Mouse (Mus musculus) intestine, embryonic 15.5 days (tissue): ENCODE results near the gene Dagla. TPM values are rescaled to one million over a fixed set of nuclear protein-coding genes. Genes with fewer than 3 reads are reported as not detected.

Experiments used
- ATAC-seq: fragments of 200-750 bp; cut with Nextera tagmentation; 2 replicates; pipeline ENCODE4 v1.8.0; 2017; ENCODE audit warnings: moderate TSS enrichment, moderate library complexity
- H3K27ac ChIP-seq: fragments of 300-500 bp; sonication (generic); 2 replicates; pipeline ENCODE4 v1.5.1; 2015; ENCODE audit warnings: mild to moderate bottlenecking, inconsistent platforms
- H3K27me3 ChIP-seq: fragments of 300-500 bp; sonication (generic); replicated peaks from 2 replicates; pipeline ENCODE4 v1.6.1; 2015; ENCODE audit warnings: inconsistent platforms
- H3K36me3 ChIP-seq: fragments of 300-500 bp; sonication (generic); 2 replicates; pipeline ENCODE4 v1.6.1; 2015; ENCODE audit warnings: inconsistent platforms
- H3K4me1 ChIP-seq: fragments of 300-500 bp; sonication (generic); replicated peaks from 2 replicates; pipeline ENCODE4 v1.6.1; 2015; ENCODE audit warnings: inconsistent platforms
- H3K4me2 ChIP-seq: fragments of 300-500 bp; sonication (generic); replicated peaks from 2 replicates; pipeline ENCODE4 v1.6.1; 2015; ENCODE audit warnings: mild to moderate bottlenecking, inconsistent platforms
- H3K4me3 ChIP-seq: fragments of 300-500 bp; sonication (generic); replicated peaks from 2 replicates; pipeline ENCODE4 v1.5.1; 2015; ENCODE audit warnings: inconsistent platforms
- H3K9ac ChIP-seq: fragments of 300-500 bp; sonication (generic); 2 replicates; pipeline ENCODE4 v1.6.1; 2015; ENCODE audit warnings: inconsistent platforms
- H3K9me3 ChIP-seq: fragments of 300-500 bp; sonication (generic); 2 replicates; pipeline ENCODE4 v1.6.1; 2016; ENCODE audit warnings: inconsistent platforms
- WGBS: fragments of 180-500 bp; shearing (Covaris S2); methylation state at CpG from one replicate; pipeline ENCODE4 v1.1.7; 2015; 5-methylcytosine and 5-hydroxymethylcytosine counted together
- polyA plus RNA-seq: library from polyadenylated mRNA; unstranded; fragments of >200 nt; fragmentation: Nextera tagmentation; extraction: Ambion mirVana; gene quantifications from 2 replicates; pipeline ENCODE4 v1.2.1, GENCODE M21; 2015

The Dagla gene
- polyA plus RNA-seq, 1 experiment from 2014 or later, result 3.5 TPM

- ATAC-seq, result no peak
- 67% methylated on average over 12 of the region's 12 CpGs for WGBS
- no peaks in the 10 kb centered on the region for H3K9me3 ChIP-seq
- H3K4me1 ChIP-seq, result peaks cover 28% of the 10 kb centered on the region
- H3K9ac ChIP-seq, result no peak overlapping the region
- H3K4me3 ChIP-seq, result no peak overlapping the region
- H3K27me3 ChIP-seq, result no peaks in the 10 kb centered on the region
- H3K36me3 ChIP-seq, result no peaks in the 10 kb centered on the region
- H3K27ac ChIP-seq, result no peak overlapping the region
- peak overlapping the region; percentile 94; the same call in 1 of the 2 replicates for H3K4me2 ChIP-seq
Observed at GRCm38 (mm10) chr19:10305640-10306039, 963 bp upstream of the Dagla start.

- Histone ChIP-seq H3K4me2 (peak overlapping the region; percentile 94), H3K36me3 (no peaks in the 10 kb centered on the region), H3K4me1 (peaks cover 28% of the 10 kb centered on the region), H3K9me3 (no peaks in the 10 kb centered on the region), H3K27me3 (no peaks in the 10 kb centered on the region), H3K27ac (no peak overlapping the region), H3K9ac (peak overlapping the region; percentile 75), H3K4me3 (peak overlapping the region; percentile 74)
- WGBS, result 7% methylated on average over 37 of the region's 37 CpGs
- peak; percentile 46; the same call in 1 of the 2 replicates for ATAC-seq
Observed at GRCm38 (mm10) chr19:10304395-10304794, 282 bp downstream of the Dagla start.

- peaks cover 32% of the 10 kb centered on the region for H3K4me1 ChIP-seq
- WGBS, result 86% methylated on average over 3 of the region's 3 CpGs
Observed at GRCm38 (mm10) chr19:10302852-10303251, 1.8 kb downstream of the Dagla start.

GRCm38 (mm10) chr19:10301866-10302356 is 2.8 kb downstream of the Dagla start:
- Histone ChIP-seq H3K4me3 (no peak overlapping the region), H3K4me2 (no peak overlapping the region), H3K27ac (no peak overlapping the region), H3K36me3 (no peaks in the 10 kb centered on the region), H3K27me3 (no peaks in the 10 kb centered on the region), H3K9me3 (no peaks in the 10 kb centered on the region), H3K9ac (no peak overlapping the region), H3K4me1 (peaks cover 37% of the 10 kb centered on the region)
- no peak for ATAC-seq
- whole genome bisulfite sequencing, result 74% methylated on average over 4 of the region's 4 CpGs

More at GRCm38 (mm10) chr19:10302852-10303251, 1.8 kb downstream of the Dagla start:
- Histone ChIP-seq H3K9ac (no peak overlapping the region), H3K4me2 (no peak overlapping the region), H3K27me3 (no peaks in the 10 kb centered on the region), H3K27ac (no peak overlapping the region), H3K9me3 (no peaks in the 10 kb centered on the region), H3K36me3 (no peaks in the 10 kb centered on the region), H3K4me3 (no peak overlapping the region)
- no peak for ATAC-seq

DNA sequence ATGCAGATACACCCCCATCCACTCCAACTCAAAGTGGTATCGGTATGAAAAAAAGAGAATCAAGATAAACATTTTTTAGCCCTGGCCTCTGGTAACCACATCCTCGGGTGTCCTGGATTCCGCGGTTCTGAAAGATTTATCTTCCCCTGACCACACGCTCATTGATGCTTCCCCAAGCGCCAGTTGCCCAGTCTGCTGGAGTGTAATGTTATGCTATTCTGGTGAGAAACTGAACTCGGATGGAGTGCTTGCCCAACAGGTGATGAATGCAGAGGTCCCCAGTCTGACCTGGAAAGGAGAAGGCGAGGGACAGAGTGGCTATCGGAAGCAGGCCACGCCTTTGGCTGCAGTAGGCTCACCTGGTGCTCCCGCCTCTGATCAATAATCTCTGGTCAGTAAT is 3.4 kb downstream of the Dagla start:
- Histone ChIP-seq H3K9me3 (no peaks in the 10 kb centered on the region), H3K36me3 (no peaks in the 10 kb centered on the region), H3K4me3 (no peak overlapping the region), H3K4me1 (peaks cover 43% of the 10 kb centered on the region), H3K9ac (no peak overlapping the region), H3K27me3 (no peaks in the 10 kb centered on the region), H3K27ac (no peak overlapping the region), H3K4me2 (no peak overlapping the region)
- WGBS, result 52% methylated on average over 11 of the region's 11 CpGs
- ATAC-seq, result no peak

- 78% methylated on average over 4 of the region's 4 CpGs for WGBS
Observed at GRCm38 (mm10) chr19:10300809-10301208, 3.9 kb downstream of the Dagla start.

GRCm38 (mm10) chr19:10298268-10298667 is 6.4 kb downstream of the Dagla start:
- Histone ChIP-seq H3K27me3 (no peaks in the 10 kb centered on the region), H3K4me1 (peaks cover 51% of the 10 kb centered on the region), H3K36me3 (no peaks in the 10 kb centered on the region), H3K9me3 (no peaks in the 10 kb centered on the region), H3K4me3 (no peak overlapping the region), H3K27ac (no peak overlapping the region), H3K9ac (no peak overlapping the region), H3K4me2 (no peak overlapping the region)
- 68% methylated on average over 4 of the region's 4 CpGs for WGBS
- ATAC-seq, result no peak

More at GRCm38 (mm10) chr19:10300809-10301208, 3.9 kb downstream of the Dagla start:
- Histone ChIP-seq H3K36me3 (no peaks in the 10 kb centered on the region), H3K4me2 (no peak overlapping the region), H3K4me3 (no peak overlapping the region), H3K4me1 (peaks cover 48% of the 10 kb centered on the region), H3K27me3 (no peaks in the 10 kb centered on the region), H3K9ac (no peak overlapping the region), H3K27ac (no peak overlapping the region), H3K9me3 (no peaks in the 10 kb centered on the region)
- no peak for ATAC-seq

- peak overlapping the region; percentile 29 for H3K9ac ChIP-seq
- no peak overlapping the region for H3K4me3 ChIP-seq
- peak overlapping the region; percentile 82 for H3K27ac ChIP-seq
- H3K4me2 ChIP-seq, result peak overlapping the region; percentile 24
- no peaks in the 10 kb centered on the region for H3K36me3 ChIP-seq
- peak; percentile 65 for ATAC-seq
- H3K9me3 ChIP-seq, result no peaks in the 10 kb centered on the region
- WGBS, result 11% methylated on average over 8 of the region's 8 CpGs
- peaks cover 60% of the 10 kb centered on the region for H3K4me1 ChIP-seq
- H3K27me3 ChIP-seq, result no peaks in the 10 kb centered on the region
Observed at GRCm38 (mm10) chr19:10297041-10297503, 7.6 kb downstream of the Dagla start.

- Histone ChIP-seq H3K4me1 (peaks cover 64% of the 10 kb centered on the region), H3K9ac (0 out of 2 replicates have a peak overlapping the region, but pooled peaks have one; percentile 14)
Observed at GRCm38 (mm10) chr19:10296306-10296705, 8.4 kb downstream of the Dagla start.

GRCm38 (mm10) chr19:10294631-10295562 is 9.8 kb downstream of the Dagla start:
- peaks cover 72% of the 10 kb centered on the region for H3K4me1 ChIP-seq
- 43% methylated on average over 20 of the region's 20 CpGs for WGBS

More at GRCm38 (mm10) chr19:10296306-10296705, 8.4 kb downstream of the Dagla start:
- Histone ChIP-seq H3K27ac (peak overlapping the region; percentile 82), H3K36me3 (no peaks in the 10 kb centered on the region), H3K27me3 (no peaks in the 10 kb centered on the region), H3K4me2 (peak overlapping the region; percentile 9; the same call in 1 of the 2 replicates), H3K4me3 (no peak overlapping the region), H3K9me3 (no peaks in the 10 kb centered on the region)
- 37% methylated on average over 5 of the region's 5 CpGs for WGBS
- ATAC-seq, result peak; percentile 15; the same call in 1 of the 2 replicates

GRCm38 (mm10) chr19:10293987-10294386 is 10.7 kb downstream of the Dagla start:
- Histone ChIP-seq H3K4me2 (no peak overlapping the region), H3K27ac (peak overlapping the region; percentile 77), H3K4me3 (no peak overlapping the region), H3K9me3 (no peaks in the 10 kb centered on the region), H3K4me1 (peaks cover 77% of the 10 kb centered on the region), H3K27me3 (no peaks in the 10 kb centered on the region), H3K9ac (no peak overlapping the region), H3K36me3 (no peaks in the 10 kb centered on the region)
- no peak for ATAC-seq
- 88% methylated on average over 5 of the region's 5 CpGs for WGBS

More at GRCm38 (mm10) chr19:10294631-10295562, 9.8 kb downstream of the Dagla start:
- Histone ChIP-seq H3K9me3 (no peaks in the 10 kb centered on the region), H3K4me3 (no peak overlapping the region), H3K9ac (peak overlapping the region; percentile 17; the same call in 1 of the 2 replicates), H3K4me2 (peak overlapping the region; percentile 30; the same call in 1 of the 2 replicates), H3K27me3 (no peaks in the 10 kb centered on the region), H3K27ac (peak overlapping the region; percentile 77), H3K36me3 (no peaks in the 10 kb centered on the region)
- ATAC-seq, result 0 out of 2 replicates have a peak, but pooled peaks have one; percentile 5

DNA sequence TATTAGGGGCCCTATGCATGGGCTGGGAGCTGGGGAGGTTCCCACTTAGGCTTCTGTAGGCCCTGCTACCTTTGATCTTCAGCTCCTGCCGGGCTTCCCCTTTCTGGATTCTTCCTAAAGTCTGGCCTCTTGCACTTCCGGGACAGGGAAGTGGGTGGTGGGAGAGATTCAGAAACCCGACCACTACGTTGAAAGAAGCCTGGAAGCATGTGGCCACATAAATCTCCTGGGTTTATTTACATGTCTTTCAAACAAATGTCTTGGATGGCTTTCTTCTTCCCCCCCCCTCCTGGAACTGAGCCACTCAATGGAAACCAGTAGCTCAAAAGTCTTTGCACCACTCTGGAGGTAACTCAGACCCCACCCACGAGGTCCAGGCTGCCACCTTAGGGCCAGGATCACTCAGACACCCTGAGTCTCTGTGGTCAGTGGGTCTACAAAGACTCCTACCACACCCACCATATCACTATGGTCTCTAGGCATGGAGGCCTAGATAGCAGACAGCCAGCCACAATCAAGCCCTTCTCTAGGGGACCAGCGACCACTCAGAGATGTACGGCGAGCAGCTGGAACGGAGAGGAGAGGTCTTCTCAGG is 12.7 kb downstream of the Dagla start:
- 45% methylated on average over 9 of the region's 9 CpGs for WGBS
- no peaks in the 10 kb centered on the region for H3K27me3 ChIP-seq

More for the DNA sequence above, 12.7 kb downstream of the Dagla start:
- ATAC-seq, result no peak
- Histone ChIP-seq H3K36me3 (no peaks in the 10 kb centered on the region), H3K9ac (no peak overlapping the region), H3K9me3 (no peaks in the 10 kb centered on the region), H3K4me1 (peaks cover 74% of the 10 kb centered on the region), H3K4me2 (no peak overlapping the region; the same call in 1 of the 2 replicates), H3K27ac (peak overlapping the region; percentile 34; the same call in 1 of the 2 replicates), H3K4me3 (no peak overlapping the region)
